Mouse (Mus musculus): ENCODE data around the gene Ifnlr1.

Ifnlr1 gene

DNA sequence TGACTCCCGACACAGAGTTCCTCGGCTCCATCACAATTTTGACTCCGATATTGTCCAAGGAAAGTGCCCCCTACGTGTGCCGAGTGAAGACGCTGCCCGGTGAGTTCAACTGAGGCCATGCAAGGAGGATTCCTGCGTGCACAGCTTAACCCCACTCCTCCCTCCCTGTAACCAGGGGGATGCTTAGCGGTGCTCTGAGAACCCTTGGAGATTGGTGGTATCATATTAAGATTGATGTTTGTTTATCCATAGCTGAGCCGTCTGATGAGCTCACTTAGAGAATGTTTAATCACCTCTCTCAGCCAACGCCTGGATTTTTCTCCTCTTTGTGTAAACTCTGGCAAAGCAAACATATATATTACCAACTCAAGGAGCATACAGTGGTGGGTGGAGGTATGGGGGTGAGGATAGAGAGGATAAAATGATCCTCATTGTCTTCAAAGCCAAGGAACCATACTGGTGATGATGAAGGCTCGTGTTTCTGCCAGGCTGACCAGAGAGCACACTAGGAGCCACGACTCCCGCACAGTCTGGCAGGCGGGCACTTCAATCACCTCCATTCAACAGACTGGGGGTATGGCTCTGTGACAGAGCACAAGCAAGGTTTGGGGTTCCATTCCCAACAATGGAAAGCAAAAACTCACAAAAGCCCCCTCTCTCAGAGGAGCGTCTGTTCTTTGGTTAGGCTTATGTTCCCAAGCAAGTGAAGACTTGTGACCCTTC is 58.8 kb downstream of the Ifnlr1 start:
- DNase-seq = no peak

DNA sequence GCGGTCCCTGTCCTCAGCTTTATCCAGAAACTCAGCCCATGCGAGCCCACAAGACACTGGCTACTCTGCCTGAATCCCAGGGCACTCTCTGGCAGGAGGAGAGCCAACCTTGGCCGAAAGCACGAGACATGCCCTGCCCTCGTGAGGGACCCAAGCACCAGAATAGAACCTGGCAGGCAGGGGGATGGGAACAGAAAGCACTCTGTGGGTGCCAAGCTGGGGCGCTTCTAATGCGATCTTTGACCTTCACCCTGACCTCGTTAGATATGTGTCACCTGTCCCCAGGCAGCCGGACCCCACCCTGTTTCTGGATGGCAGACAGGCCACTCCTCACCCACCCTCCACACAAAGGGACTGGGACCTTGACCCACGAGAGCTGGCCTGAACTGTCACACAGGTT is 59.5 kb downstream of the Ifnlr1 start:
- no peak for DNase-seq

- DNase-seq = no peak
Observed at GRCm38 (mm10) chr4:135750896-135751295, 64.8 kb downstream of the Ifnlr1 start.

- DNase-seq = no peak
Observed at GRCm38 (mm10) chr4:135752106-135752778, 66.2 kb downstream of the Ifnlr1 start.

DNA sequence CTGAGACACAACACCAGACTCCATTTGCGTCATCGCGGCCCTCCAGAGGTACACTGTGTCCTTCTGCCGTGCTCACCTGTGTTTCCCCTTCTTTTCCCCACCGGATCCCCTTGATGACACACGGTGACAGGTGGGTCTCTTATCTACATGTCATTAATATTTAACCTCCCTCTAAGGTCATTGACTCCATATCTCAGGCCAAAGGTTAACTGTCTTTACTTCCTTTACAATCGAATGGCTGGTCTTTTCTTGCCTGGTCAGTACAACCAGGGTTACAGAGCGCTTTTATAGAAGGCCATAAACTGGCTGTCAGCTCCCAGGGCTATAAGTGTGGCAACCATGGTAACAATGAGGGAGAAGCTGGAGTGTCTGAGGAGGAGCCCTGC is 66.7 kb downstream of the Ifnlr1 start:
- DNase-seq = no peak
